Mouse (Mus musculus) macrophage (primary cell): ENCODE data around the gene Ecel1. TPM values are rescaled to one million over a fixed set of nuclear protein-coding genes. Genes with fewer than 3 reads are reported as not detected.

Experiments used
- H3K27ac ChIP-seq: fragments of 350-480 bp; formaldehyde crosslinking; 2 replicates; pipeline ENCODE4 v1.9.0; 2021
- H3K36me3 ChIP-seq: fragments of 350-480 bp; formaldehyde crosslinking; 2 replicates; pipeline ENCODE4 v1.9.0; 2021; ENCODE audit errors: inconsistent target
- H3K4me3 ChIP-seq: fragments of 350-480 bp; formaldehyde crosslinking; 2 replicates; pipeline ENCODE4 v1.9.0; 2021; ENCODE audit errors: inconsistent target
- H3K79me2 ChIP-seq: fragments of 350-480 bp; formaldehyde crosslinking; 2 replicates; pipeline ENCODE4 v1.9.0; 2021; ENCODE audit errors: inconsistent target
- WGBS: methylation state at CpG from one replicate; pipeline ENCODE4 v1.1.7; 2026; ENCODE audit warnings: inconsistent platforms; ENCODE audit not compliant: missing documents; 5-methylcytosine and 5-hydroxymethylcytosine counted together
- polyA plus RNA-seq: library from polyadenylated mRNA; stranded (reverse); fragments of 250-400 nt; gene quantifications from 3 replicates; pipeline ENCODE4 v1.2.4, GENCODE M21; 2018; ENCODE audit warnings: inconsistent platforms
- total RNA-seq, 78 experiments: library from RNA; depleted of rRNA; stranded (reverse); fragments of 250-400 nt; gene quantifications; 1 replicate in 9 of 78; 2 replicates in 24 of 78; 3 replicates in 43 of 78; 4 replicates in 2 of 78; pipeline ENCODE4 v1.2.4; 2018; ENCODE audit warnings: inconsistent platforms in 56 of 78

Ecel1 gene
- total RNA-seq (2018; cell fraction: chromatin; rRNA removed) = not detected
- total RNA-seq (2018; cell fraction: cytosol; rRNA removed) = not detected
- total RNA-seq (2018; cell fraction: nucleus; rRNA removed) = not detected
- not detected in 3 replicates for polyA plus RNA-seq

GRCm38 (mm10) chr1:87156199-87156587 is at the start of gene Ecel1:
Gene Ecel1 (minus strand): TSS chr1:87156521.
- Histone ChIP-seq H3K36me3 (no peaks in the 10 kb centered on the region), H3K4me3 (no peak within 1 kb of the TSS), H3K27ac (no peak within 1 kb of the TSS), H3K79me2 (no peaks in the 10 kb centered on the region)
- 12% methylated on average over 12 of the region's 12 CpGs for WGBS

- Histone ChIP-seq H3K27ac (no peak overlapping the region), H3K36me3 (no peaks in the 10 kb centered on the region), H3K4me3 (no peak overlapping the region), H3K79me2 (no peaks in the 10 kb centered on the region)
- WGBS = 74% methylated on average over 3 of the region's 3 CpGs
Observed at GRCm38 (mm10) chr1:87205502-87205901, 49.2 kb upstream of the Ecel1 start.

- WGBS = 69% methylated on average over 6 of the region's 6 CpGs
- H3K27ac ChIP-seq = no peak overlapping the region
- H3K36me3 ChIP-seq = no peaks in the 10 kb centered on the region
- no peaks in the 10 kb centered on the region for H3K79me2 ChIP-seq
- no peak overlapping the region for H3K4me3 ChIP-seq
Observed at GRCm38 (mm10) chr1:87205038-87205437, 48.7 kb upstream of the Ecel1 start.

- WGBS = 95% methylated on average over 7 of the region's 7 CpGs
- Histone ChIP-seq H3K27ac (no peak within 1 kb of the TSS), H3K4me3 (no peak within 1 kb of the TSS), H3K79me2 (no peaks in the 10 kb centered on the region), H3K36me3 (no peaks in the 10 kb centered on the region)
Observed at GRCm38 (mm10) chr1:87204465-87204864, 48.1 kb upstream of the Ecel1 start, which contains the start of gene Chrng. Gene Chrng (plus strand): TSS chr1:87204657.

- H3K27ac ChIP-seq = no peak overlapping the region
- no peaks in the 10 kb centered on the region for H3K36me3 ChIP-seq
- H3K4me3 ChIP-seq = no peak overlapping the region
- 88% methylated on average over 4 of the region's 5 CpGs for WGBS
- H3K79me2 ChIP-seq = no peaks in the 10 kb centered on the region
Observed at GRCm38 (mm10) chr1:87203779-87204178, 47.5 kb upstream of the Ecel1 start.

GRCm38 (mm10) chr1:87201848-87202247 is 45.5 kb upstream of the Ecel1 start:
- WGBS = 58% methylated on average over 1 of the region's 1 CpGs
- H3K4me3 ChIP-seq = no peak overlapping the region
- H3K27ac ChIP-seq = peak overlapping the region; percentile 35
- no peaks in the 10 kb centered on the region for H3K79me2 ChIP-seq
- H3K36me3 ChIP-seq = no peaks in the 10 kb centered on the region

GRCm38 (mm10) chr1:87200811-87201210 is 44.5 kb upstream of the Ecel1 start:
- WGBS = 30% methylated on average over 2 of the region's 2 CpGs
- H3K79me2 ChIP-seq = no peaks in the 10 kb centered on the region
- peak overlapping the region; percentile 35 for H3K27ac ChIP-seq
- H3K4me3 ChIP-seq = no peak overlapping the region
- no peaks in the 10 kb centered on the region for H3K36me3 ChIP-seq

- no peak overlapping the region for H3K27ac ChIP-seq
- WGBS = 84% methylated on average over 12 of the region's 12 CpGs
- H3K36me3 ChIP-seq = no peaks in the 10 kb centered on the region
- H3K4me3 ChIP-seq = no peak overlapping the region
- H3K79me2 ChIP-seq = no peaks in the 10 kb centered on the region
Observed at GRCm38 (mm10) chr1:87198119-87199065, 42.1 kb upstream of the Ecel1 start.

GRCm38 (mm10) chr1:87197296-87197695 is 41.0 kb upstream of the Ecel1 start:
- Histone ChIP-seq H3K4me3 (no peak overlapping the region), H3K79me2 (no peaks in the 10 kb centered on the region), H3K27ac (no peak overlapping the region), H3K36me3 (no peaks in the 10 kb centered on the region)
- 88% methylated on average over 9 of the region's 9 CpGs for WGBS

- no peak within 1 kb of the TSS for H3K4me3 ChIP-seq
- no peak within 1 kb of the TSS for H3K27ac ChIP-seq
- WGBS = 63% methylated on average over 4 of the region's 4 CpGs
- H3K36me3 ChIP-seq = no peaks in the 10 kb centered on the region
- no peaks in the 10 kb centered on the region for H3K79me2 ChIP-seq
Observed at GRCm38 (mm10) chr1:87190429-87190828, 34.1 kb upstream of the Ecel1 start, which contains the start of gene Chrnd. Gene Chrnd (plus strand): TSS chr1:87190607.

- WGBS = 3% methylated on average over 15 of the region's 15 CpGs
- H3K79me2 ChIP-seq = no peaks in the 10 kb centered on the region
- no peaks in the 10 kb centered on the region for H3K36me3 ChIP-seq
- H3K4me3 ChIP-seq = peak overlapping the region; percentile 22; the same call in 1 of the 2 replicates
- H3K27ac ChIP-seq = no peak overlapping the region
Observed at GRCm38 (mm10) chr1:87187037-87187355, 30.7 kb upstream of the Ecel1 start.

- WGBS = 8% methylated on average over 51 of the region's 54 CpGs
- H3K27ac ChIP-seq = no peak overlapping the region
- H3K36me3 ChIP-seq = no peaks in the 10 kb centered on the region
- no peaks in the 10 kb centered on the region for H3K79me2 ChIP-seq
- peak overlapping the region; percentile 22; the same call in 1 of the 2 replicates for H3K4me3 ChIP-seq
Observed at GRCm38 (mm10) chr1:87186261-87187036, 30.1 kb upstream of the Ecel1 start.

GRCm38 (mm10) chr1:87185526-87185925 is 29.2 kb upstream of the Ecel1 start:
- Histone ChIP-seq H3K79me2 (no peaks in the 10 kb centered on the region), H3K4me3 (no peak overlapping the region), H3K36me3 (no peaks in the 10 kb centered on the region), H3K27ac (no peak overlapping the region)
- WGBS = 22% methylated on average over 12 of the region's 13 CpGs

- Histone ChIP-seq H3K4me3 (no peak overlapping the region), H3K79me2 (no peaks in the 10 kb centered on the region), H3K27ac (no peak overlapping the region), H3K36me3 (no peaks in the 10 kb centered on the region)
- WGBS = 14% methylated on average over 16 of the region's 20 CpGs
Observed at GRCm38 (mm10) chr1:87184751-87185139, 28.4 kb upstream of the Ecel1 start.
